Mouse (Mus musculus) naive thymus-derived CD4-positive, alpha-beta T cell, adult 2 months (primary cell): Measurements from ENCODE around the gene Rfx6.

Experiments
- DNase-seq: peaks from one replicate; pipeline ENCODE4 v3.0.0-alpha.2; 2011; ENCODE audit warnings: low read depth

The Rfx6 gene

GRCm38 (mm10) chr10:51677548-51678250 is at the start of gene Rfx6:
TSS of gene Rfx6 (plus strand) at chr10:51677756.
- DNase-seq = no peak

- no peak for DNase-seq
These were observed 46.0 kb upstream of the Rfx6 start, which contains the start of gene Gprc6a for GRCm38 (mm10) chr10:51631411-51632136. TSS of gene Gprc6a (minus strand) at chr10:51631461.

GRCm38 (mm10) chr10:51649506-51650221 is 27.9 kb upstream of the Rfx6 start:
- no peak for DNase-seq

GRCm38 (mm10) chr10:51657324-51657723 is 20.2 kb upstream of the Rfx6 start:
- DNase-seq = no peak

- DNase-seq = no peak
These were observed 8.2 kb upstream of the Rfx6 start for GRCm38 (mm10) chr10:51669334-51669733.

- no peak for DNase-seq
These were observed 6.0 kb upstream of the Rfx6 start for GRCm38 (mm10) chr10:51671583-51671982.

- DNase-seq = no peak
These were observed 5.3 kb upstream of the Rfx6 start for GRCm38 (mm10) chr10:51672082-51672779.

- DNase-seq = no peak
These were observed 689 bp downstream of the Rfx6 start for GRCm38 (mm10) chr10:51678251-51678639.

- DNase-seq = no peak
These were observed 43.3 kb downstream of the Rfx6 start for GRCm38 (mm10) chr10:51720904-51721303.

GRCm38 (mm10) chr10:51761436-51761835 is 83.9 kb downstream of the Rfx6 start:
- no peak for DNase-seq

GRCm38 (mm10) chr10:51763241-51763640 is 85.7 kb downstream of the Rfx6 start:
- DNase-seq = no peak

- no peak for DNase-seq
These were observed 90.9 kb downstream of the Rfx6 start for GRCm38 (mm10) chr10:51768445-51768844.

GRCm38 (mm10) chr10:51769252-51769651 is 91.7 kb downstream of the Rfx6 start:
- DNase-seq = no peak

- DNase-seq = no peak
These were observed 102.1 kb downstream of the Rfx6 start for GRCm38 (mm10) chr10:51779648-51780047.
